Mouse (Mus musculus): ENCODE data around the gene Cep131.

Gene Cep131

DNA sequence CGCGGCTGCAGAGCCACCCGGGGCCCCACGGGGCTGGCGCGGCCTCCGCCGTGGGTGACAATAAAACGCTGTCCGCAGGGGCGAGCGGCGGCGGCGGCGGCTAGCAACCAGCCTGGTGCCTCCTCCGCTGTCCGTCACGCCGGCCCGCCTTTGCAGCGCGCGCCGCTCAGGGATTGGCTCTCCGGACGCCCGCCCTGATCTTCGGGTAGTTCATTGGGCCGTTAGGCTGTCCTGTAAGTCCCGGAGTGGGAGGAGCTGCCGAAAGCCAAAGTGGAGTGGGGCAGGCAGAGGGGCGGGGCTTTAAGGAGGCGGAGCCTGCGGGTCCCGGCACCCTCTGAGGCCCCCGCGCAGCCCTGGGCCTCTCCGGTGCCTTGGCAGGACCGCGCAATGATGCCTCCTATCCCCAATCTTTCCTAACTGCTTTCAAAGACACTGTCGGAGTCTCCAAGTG lies at the start of gene Cep131:
TSS of gene Cep131 (minus strand) at position 126 of the 451 bp plus-strand sequence.
- in situ Hi-C loops (cut with MboI), result no loop called here

DNA sequence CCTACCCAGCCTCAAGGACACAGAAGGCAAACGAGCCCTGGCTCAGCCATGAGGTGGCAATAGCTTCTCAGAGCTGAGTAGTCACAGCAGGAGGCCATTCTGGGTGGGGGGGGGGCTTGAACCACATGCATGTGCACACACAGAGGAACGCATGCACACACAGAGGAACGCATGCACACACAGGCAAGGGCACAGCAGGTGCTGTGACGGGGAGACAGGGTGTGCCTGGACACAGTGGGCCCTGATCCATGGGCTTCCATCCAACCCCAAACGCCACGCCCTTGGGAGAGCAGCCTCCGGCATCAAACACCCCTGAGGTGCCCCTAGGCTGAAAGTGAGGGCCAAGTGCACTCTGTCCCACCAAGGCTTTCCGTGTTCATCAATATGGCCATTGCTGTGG lies 49.6 kb upstream of the Cep131 start:
- in situ Hi-C loops (cut with MboI), result no loop called here

DNA sequence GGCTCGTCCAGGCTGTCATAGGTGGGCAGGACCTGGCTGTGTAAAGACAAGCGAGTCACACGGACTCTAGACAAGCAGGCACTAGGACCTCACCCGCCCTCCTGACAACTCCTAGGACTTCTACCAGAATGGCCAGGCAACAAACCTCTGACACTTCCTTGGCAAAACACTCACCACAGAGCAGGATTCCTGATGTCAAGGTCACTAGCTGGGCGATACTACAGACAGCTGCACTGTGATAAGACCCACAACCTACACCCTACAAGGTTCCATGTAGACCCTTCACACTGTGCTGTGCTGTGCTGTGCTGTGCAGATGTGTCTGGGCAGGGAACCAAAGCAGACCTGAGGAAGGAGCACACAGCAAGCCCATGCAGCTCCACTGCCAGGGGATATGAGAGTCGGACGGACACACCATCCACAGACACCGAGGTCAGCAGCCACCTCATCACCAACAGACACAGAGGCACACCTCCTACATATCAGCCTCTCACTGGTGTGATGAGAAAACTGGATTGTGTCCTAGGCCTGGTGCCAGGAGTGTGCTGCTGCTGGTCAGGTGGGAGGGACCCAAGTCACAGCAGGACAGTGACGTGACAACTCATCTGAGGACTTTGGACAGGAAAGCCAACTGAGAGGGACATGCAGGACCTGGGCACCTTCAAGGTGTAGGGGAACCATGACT lies 48.4 kb upstream of the Cep131 start:
- in situ Hi-C loops (cut with MboI), result no loop called here

DNA sequence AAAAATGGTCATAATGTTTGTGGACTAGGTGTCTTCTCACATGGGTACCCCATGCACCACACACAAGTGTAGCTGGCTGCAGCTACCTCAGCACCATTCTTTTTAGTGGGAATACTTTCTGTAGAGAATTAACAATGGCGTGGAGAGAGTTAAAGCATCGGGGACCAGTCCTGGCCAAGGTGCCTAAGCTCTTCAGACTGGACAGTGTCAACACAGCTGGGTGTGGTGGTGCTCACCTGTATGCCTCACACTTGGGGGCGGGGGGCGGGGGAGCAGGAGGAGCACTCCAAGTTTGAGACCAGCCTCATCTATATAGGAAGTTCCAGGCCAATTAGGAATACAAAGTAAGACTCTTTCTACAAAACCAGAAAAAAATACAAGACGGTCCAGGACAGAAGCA lies 47.5 kb upstream of the Cep131 start:
- in situ Hi-C loops (cut with MboI), result no loop called here

DNA sequence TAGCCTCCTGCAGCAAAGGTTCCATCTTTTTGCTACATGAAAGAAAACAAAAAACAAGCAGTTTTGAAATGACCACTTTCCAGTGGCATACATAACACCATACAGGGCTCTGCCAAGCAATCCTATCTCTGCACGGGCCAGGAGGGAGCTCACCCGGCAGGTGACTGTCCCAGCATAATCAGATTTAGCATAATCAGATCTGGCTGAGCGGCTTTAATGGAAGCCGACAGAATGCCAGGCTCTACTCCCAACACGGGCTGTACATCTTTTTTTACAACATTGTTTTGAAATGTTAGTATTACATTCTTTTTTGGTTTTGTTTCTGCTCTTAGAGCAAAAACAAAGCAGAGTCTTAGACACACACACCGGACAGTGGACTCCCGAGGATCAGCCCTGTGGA lies 42.7 kb upstream of the Cep131 start:
- in situ Hi-C loops (cut with MboI), result no loop called here

DNA sequence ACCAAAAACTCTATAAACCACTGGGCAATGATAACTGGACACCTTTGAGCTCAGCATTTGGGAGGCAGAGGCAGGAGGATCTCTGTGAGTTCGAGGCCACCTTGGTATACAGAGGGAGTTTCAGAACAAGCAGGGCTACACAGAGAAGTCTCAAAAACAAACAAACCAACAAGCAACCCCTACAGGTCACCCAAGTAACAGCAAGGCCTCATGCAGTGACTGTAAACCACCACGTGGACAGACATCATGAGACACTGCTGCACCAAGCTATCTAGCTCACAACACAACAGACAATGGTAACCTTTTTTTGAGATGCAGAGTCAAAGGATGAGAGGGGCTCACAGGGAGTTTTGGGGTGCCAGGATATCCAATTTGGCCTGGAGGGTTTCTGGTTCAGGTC lies 40.2 kb upstream of the Cep131 start:
- in situ Hi-C loops (cut with MboI), result no loop called here

DNA sequence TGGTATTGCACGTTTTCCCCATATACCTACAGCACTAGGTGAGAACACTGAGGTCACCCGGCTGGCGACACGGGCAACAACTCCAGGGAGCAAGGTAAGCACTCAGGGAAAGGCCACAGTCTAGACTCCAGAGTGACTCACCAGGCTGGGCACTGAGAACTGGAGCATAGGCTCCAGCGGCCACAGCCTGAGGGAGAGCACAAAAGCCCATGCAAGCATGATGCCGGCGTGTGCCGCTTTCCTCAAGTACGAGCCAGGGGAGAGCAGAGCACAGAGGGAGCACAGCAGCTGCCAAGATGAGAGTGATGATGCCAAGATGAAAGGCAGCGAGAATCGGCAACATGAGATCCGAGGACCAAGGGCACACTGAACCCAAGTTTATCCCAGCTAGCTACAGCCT lies 35.5 kb upstream of the Cep131 start:
- in situ Hi-C loops (cut with MboI), result no loop called here

DNA sequence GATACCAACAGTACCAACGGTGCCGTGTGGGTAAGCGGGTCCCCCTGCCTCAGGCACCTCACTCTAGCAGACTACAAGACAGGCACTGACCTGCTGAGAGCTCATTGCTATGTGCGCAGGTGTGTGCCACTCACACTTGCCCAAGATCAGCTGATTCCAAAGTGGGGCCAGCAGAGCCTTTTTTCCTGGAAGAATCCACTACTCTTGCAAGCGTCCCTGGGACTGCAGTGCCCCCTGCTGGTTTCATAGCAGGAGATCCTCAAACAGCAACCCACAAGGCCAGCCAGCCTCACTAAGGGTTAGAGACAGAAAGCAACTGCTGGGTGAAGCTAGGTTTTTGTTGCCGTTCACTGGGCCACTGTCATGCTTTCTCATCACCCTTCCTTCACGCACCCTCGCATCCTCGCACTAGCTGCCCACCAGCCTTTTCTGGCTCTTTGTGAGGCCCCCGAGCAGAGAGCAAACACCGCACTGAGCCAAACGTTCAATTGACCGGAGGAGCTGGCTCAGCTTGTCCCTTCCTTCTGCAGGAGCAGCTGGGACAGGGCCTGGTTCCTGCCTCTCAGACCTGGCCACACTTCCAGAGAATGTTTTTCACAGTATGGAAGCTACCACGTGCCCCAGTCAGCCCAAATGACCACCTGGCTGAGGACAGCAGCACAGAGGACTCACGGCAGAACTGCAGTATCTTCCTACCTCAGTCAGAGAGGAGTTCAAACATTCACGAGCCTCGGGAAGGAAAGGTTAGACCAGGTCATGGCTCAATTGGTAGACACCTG lies 34.2 kb upstream of the Cep131 start:
- in situ Hi-C loops (cut with MboI), result no loop called here

DNA sequence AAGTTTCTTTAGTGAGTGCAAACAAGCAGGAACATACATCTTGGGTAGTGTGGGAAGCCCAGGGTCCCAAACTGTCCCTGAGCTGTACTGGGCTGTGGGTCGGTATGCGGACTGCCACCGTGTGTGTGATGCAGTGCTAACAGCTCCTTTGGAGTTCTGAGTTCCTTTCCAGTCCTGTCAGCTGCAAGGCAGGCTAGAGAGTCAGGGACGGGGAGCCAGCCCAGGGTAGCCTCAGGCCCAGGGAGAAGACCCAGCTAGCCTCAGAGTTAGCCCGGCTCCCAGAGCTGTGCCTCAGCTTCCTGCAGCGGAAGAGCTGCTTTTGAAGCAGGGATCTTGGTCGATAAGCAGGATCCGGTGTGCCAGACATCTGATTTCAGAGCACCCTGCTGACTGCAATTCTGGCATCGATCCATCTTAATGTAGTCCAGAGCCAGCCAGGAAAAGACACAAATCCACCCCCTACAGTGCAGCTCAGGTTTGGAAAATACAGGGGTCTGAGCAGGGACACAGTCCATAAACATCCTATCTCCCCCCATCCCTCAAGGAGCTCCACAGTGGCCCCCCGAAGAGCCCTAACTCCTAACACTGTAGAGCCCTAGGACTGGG lies 33.4 kb upstream of the Cep131 start:
- in situ Hi-C loops (cut with MboI), result no loop called here

DNA sequence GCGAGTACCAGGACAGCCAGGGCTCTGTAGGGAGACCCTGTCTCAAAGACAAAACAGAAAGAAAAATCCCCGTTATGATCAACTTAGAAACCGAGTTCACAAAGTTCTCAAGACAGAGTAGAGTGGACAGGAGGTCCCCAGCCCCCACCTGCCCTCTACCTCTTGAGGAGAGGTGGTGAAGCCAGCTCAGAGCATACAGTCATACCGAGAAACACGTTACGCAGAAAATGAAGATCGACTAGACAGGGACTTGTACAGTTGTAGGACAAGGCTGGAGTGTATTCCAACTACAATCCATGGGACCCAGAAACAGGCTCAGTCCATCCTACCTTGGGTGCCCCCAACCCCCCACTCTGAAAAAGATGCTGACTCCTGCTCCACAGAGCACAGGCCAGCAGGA lies 32.5 kb upstream of the Cep131 start:
- in situ Hi-C loops (cut with MboI), result no loop called here

DNA sequence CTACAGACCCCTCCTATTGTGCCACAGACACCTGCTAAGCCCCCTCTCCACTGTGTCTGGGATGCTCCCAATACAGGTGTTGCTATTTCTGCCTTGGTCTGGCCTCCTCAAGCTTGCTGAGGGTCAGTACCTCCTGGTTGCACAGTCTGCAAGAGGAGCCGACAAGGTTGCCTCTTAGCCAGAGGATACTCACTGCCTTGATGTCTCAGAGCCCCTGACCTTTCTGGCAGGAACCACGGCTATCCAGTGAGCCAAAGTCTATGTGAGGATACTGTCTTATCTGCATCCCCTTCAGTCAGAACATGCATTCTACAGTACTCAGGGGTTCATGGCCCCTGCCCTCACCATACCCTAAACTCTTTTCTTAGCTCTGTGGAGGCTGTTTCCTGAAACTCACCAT lies 31.0 kb upstream of the Cep131 start:
- in situ Hi-C loops (cut with MboI), result no loop called here

DNA sequence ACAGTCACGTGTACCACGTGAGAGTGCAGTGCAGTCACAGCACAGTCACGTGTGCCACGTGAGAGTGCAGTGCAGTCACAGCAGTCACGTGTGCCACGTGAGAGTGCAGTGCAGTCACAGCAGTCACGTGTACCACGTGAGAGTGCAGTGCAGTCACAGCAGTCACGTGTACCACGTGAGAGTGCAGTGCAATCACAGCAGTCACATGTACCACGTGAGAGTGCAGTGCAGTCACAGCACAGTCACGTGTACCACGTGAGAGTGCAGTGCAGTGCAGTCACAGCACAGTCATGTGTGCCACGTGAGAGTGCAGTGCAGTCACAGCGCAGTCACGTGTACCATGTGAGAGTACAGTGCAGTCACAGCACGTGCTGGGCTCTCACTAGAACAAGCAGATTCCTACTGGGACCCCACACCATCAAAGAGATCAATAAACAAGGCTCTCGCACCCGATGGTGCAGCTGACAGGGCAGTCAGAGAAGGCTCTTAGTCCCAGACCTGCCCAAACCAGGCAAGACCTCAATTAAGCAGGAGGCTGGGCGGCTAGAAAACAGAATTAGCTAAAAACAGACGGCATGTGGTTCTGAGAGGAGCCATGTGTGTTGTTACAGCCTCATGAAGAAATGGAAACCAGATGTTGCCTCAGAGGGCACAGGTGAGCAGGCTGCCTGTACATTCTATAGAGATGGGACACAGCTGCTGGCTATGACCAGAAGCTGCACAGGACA lies 28.0 kb upstream of the Cep131 start:
- in situ Hi-C loops (cut with MboI), result no loop called here

DNA sequence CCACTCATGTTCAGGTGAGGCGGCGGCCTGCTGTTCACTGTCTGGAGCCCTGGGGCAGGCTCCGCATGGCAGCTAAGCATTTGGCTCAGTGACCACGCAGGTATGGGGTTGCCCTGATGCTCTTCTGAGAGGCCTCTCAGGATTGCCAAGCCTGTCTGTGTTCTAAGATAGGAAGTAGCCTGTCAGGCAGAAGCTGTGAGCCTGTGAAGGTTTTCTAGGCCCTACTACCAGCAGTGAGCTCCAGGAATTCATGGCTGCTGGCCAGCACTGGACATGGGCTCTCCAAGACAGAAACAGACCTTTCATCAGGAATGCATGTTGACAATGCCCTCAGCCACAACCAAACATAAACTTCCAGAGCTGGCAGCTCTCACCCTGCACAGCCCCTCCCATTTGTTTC lies 25.5 kb upstream of the Cep131 start:
- in situ Hi-C loops (cut with MboI), result no loop called here

DNA sequence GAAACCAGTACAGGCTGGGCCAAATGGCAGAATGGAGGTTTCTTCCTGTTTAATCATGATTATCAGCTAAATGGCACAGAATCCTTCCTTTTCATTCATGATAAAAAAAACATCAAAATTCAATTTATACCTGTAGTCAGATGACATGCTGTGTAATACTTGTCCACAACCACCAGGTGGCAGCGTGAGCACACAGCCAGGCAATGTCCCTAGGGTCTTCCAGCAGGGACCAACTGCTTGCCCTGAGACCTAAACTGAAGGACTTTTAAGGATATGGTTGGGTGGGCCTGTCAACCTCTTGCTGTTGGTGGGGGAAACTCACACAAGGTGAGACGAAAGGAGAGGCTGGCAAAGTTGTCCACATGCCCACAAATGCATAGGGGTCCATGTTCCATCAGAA lies 24.4 kb upstream of the Cep131 start:
- in situ Hi-C loops (cut with MboI), result no loop called here

DNA sequence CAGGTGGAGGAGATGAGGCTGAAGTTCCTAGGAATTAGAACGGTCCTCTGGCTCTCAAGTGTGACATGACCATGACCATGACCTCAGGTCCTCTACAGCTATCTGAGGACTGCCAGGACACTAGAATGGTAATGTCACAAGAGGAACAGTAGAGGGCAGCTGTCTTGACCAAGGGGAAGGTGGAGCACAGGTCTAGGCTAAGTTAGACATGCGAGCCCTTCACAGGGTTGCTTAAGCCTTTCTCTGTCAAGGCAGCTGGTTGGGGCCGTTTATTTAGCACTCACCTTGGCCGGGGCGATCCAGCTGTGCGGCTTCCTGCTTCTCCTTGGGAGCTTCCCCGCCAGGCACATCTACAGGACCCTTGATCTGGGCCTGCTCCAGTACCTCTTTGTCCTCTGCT lies 23.9 kb upstream of the Cep131 start:
- in situ Hi-C loops (cut with MboI), result no loop called here

DNA sequence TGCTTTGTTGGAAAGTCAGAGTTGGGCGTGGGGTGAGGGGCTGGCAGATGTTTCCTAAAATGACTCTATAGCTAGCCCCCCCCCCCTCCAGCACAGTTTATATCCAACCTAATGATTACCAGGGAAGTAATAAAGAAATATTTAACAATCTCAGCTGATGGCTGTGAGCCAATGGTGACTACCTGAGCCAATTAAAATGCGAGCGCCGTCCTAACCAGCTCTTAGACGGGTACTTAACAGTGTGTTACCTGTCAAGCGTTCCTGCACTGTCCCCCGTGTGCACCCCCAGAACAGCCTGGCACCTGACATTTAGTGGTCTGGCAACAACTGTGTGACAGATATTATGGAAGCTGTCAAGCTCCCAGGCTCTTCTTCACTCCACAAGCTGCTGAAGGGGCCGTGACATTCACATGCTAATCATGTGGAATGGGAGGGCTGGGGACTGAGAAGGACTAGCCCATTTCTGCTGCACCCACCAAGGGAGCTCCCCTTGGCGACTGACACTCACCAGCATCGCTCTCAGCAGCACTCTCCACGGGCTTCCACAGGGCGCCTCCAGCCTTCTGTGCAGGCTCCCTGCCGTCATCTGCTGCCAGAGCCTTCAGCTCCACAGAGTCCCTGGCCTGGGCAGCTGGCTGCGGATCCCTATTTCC lies 23.1 kb upstream of the Cep131 start:
- in situ Hi-C loops (cut with MboI), result no loop called here

DNA sequence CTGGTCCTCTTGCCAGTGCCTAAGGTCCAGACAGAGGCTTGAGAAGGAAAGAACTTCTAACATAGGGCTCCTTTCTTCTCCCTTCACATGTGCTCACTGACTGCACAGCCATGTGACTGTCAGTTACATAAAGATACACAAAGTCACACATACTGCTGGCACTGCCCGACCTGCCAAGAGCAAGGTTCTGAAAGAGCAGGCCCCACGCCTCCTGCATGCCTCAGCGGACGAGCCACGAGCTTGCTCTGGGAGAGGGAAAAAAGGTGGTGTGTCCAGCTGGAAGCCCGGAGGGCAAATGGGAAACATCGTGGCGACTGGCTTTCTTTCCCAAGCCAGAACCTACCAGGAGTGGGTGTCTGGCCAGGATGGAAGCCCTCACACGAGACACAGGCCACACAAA lies 21.2 kb upstream of the Cep131 start:
- in situ Hi-C loops (cut with MboI), result no loop called here

DNA sequence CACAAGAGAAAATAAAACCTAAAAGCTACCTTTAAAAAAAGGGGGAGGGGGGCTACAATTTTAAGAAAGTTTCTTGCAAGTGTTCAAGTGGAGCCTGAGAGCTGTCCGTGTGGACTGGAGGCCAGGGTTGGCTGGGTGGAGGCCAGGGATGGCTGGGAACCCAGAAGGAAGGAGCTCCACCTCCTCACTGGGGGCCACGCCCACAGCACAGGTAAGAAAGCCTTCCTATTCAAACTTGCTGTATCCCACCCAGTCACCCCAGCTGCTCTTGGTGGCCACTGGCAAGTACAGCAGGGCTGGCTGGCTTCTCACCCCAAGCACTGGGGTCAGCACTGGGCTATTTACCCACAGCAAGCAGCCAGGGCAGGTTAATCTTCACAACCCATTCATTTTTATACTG lies 20.4 kb upstream of the Cep131 start:
- in situ Hi-C loops (cut with MboI), result no loop called here

DNA sequence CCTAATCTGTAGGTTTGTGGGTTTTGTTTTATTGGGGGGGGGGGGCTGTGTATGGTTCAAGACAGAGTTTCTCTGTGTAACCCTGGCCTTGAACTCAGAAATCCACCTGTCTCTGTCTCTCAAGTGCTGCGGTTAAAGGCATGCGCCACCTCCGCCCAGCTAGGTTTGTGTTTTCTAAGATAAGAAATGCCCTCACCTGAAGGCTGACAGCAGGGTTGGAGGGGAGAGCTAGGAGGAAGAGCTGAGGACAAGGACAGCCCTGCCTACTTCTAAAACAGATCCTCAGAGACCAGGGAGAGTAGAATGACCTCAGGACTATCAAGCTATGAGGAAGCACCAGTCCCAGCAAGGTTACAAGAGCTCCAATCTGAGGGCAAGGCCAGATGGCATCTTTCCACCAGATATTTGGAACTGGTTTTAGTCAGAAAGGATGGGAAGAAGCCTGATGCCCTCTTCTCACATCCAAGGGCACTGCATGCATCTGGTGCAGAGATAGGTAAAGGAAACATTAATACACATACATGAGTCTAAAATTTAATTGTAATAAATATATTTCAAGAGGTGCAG lies 16.9 kb upstream of the Cep131 start:
- in situ Hi-C loops (cut with MboI), result no loop called here

DNA sequence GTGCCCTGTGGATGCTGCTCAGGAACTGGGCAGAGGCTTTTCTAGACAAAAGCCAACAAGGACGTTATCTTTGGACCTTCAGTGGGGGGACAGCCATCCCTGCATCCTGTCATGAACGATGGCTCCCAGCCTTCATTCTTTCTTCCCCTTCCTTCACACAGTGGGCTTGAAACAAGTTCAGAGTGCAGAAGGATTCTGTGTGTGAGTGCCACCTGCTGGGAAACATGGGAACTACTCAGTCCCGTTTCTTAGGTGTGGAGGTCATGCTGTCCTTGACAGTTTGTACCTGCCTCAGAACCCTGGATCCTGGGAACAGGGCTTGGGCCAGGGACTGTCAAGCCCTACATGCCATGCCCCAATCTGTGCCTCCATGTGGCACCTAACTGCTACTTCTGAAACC lies 14.4 kb upstream of the Cep131 start:
- in situ Hi-C loops (cut with MboI), result no loop called here
